8 mouse cellular contexts compared by ENCODE assay signal in genomic region chr12:17691891-17692321, GRCm38 (mm10). TPM values are rescaled to one million over a fixed set of nuclear protein-coding genes. Genes with fewer than 3 reads are reported as not detected.
DNase-seq lines count a peak whose midpoint lies in the region; ATAC-seq and TF ChIP-seq lines count a peak whose summit lies in the region.

No protein-coding gene starts in this region.

- TF ChIP-seq POLR2A in limb, embryonic 14.5 days (IDR thresholded peaks at IDR 0.05; ENCODE audit: borderline replicate concordance, extremely low read depth, insufficient read depth, insufficient read length): no peak

- H3K36me3 ChIP-seq in E14TG2a.4 (ENCODE audit: insufficient read depth, low read length): no peaks in the 10 kb centered on the region
- no peaks in the 10 kb centered on the region for H3K36me3 ChIP-seq in embryonic facial prominence, embryonic 11.5 days (replicated peaks; ENCODE audit: control insufficient read depth, insufficient read depth, low read depth, low read length)
- H3K36me3 ChIP-seq in limb, embryonic 14.5 days (ENCODE audit: control insufficient read depth, insufficient read depth, low read length): no peaks in the 10 kb centered on the region
- H3K36me3 ChIP-seq in midbrain, embryonic 15.5 days (replicated peaks): no peaks in the 10 kb centered on the region

- peak overlapping the region; percentile 73 for H3K4me2 ChIP-seq in embryonic facial prominence, embryonic 11.5 days (ENCODE audit: low read depth, low read length)
- H3K4me2 ChIP-seq in limb, embryonic 14.5 days (replicated peaks; ENCODE audit: low read depth, low read length, severe bottlenecking): peak overlapping the region; percentile 94
- peak overlapping the region; percentile 96 for H3K4me2 ChIP-seq in midbrain, embryonic 15.5 days

- peak overlapping the region; percentile 64 for H3K9ac ChIP-seq in embryonic facial prominence, embryonic 11.5 days (replicated peaks; ENCODE audit: low read length)
- H3K9ac ChIP-seq in limb, embryonic 14.5 days (ENCODE audit: low read depth, low read length, severe bottlenecking): peak overlapping the region; percentile 67
- peak overlapping the region; percentile 64 for H3K9ac ChIP-seq in midbrain, embryonic 15.5 days

- H3K4me3 ChIP-seq in E14TG2a.4 (replicated peaks; ENCODE audit: low read length): peak overlapping the region; percentile 94
- H3K4me3 ChIP-seq in embryonic facial prominence, embryonic 11.5 days (ENCODE audit: low read depth, low read length): peak overlapping the region; percentile 71
- peak overlapping the region; percentile 71 for H3K4me3 ChIP-seq in limb, embryonic 14.5 days (replicated peaks; ENCODE audit: low read length)
- peak overlapping the region; percentile 73 for H3K4me3 ChIP-seq in midbrain, embryonic 15.5 days

- H3K27ac ChIP-seq in embryonic facial prominence, embryonic 11.5 days (replicated peaks; ENCODE audit: low read depth, low read length): no peak overlapping the region
- no peak overlapping the region for H3K27ac ChIP-seq in limb, embryonic 14.5 days (replicated peaks; ENCODE audit: low read depth, low read length)
- H3K27ac ChIP-seq in midbrain, embryonic 15.5 days: no peak overlapping the region

- no peak for TF ChIP-seq CTCF in E14TG2a.4 (conservative IDR thresholded peaks at IDR 0.05; ENCODE audit: low read length)

- H3K9me3 ChIP-seq in E14TG2a.4 (ENCODE audit: low read length): no peaks in the 10 kb centered on the region
- no peaks in the 10 kb centered on the region for H3K9me3 ChIP-seq in embryonic facial prominence, embryonic 11.5 days (replicated peaks; ENCODE audit: control insufficient read depth, low read length)
- no peaks in the 10 kb centered on the region for H3K9me3 ChIP-seq in limb, embryonic 14.5 days (ENCODE audit: control insufficient read depth, low read length)
- no peaks in the 10 kb centered on the region for H3K9me3 ChIP-seq in midbrain, embryonic 15.5 days

- 1% methylated on average over 23 of the region's 23 CpGs for WGBS in embryonic facial prominence, embryonic 11.5 days
- WGBS in limb, embryonic 14.5 days: under 1% methylated on average over 23 of the region's 23 CpGs
- WGBS in midbrain, embryonic 15.5 days: 0% methylated on average over 23 of the region's 23 CpGs

- peaks cover 44% of the 10 kb centered on the region for H3K4me1 ChIP-seq in E14TG2a.4 (replicated peaks; ENCODE audit: low read depth, low read length)
- H3K4me1 ChIP-seq in embryonic facial prominence, embryonic 11.5 days (ENCODE audit: control insufficient read depth, insufficient read depth, low read length): no peaks in the 10 kb centered on the region
- peaks cover 18% of the 10 kb centered on the region for H3K4me1 ChIP-seq in limb, embryonic 14.5 days (ENCODE audit: control insufficient read depth, insufficient read depth, low read length)
- H3K4me1 ChIP-seq in midbrain, embryonic 15.5 days: peaks cover 21% of the 10 kb centered on the region

- H3K27me3 ChIP-seq in E14TG2a.4 (ENCODE audit: insufficient read depth, low read length): peaks cover 55% of the 10 kb centered on the region
- H3K27me3 ChIP-seq in embryonic facial prominence, embryonic 11.5 days (ENCODE audit: control insufficient read depth, insufficient read depth, low read length): no peaks in the 10 kb centered on the region
- H3K27me3 ChIP-seq in limb, embryonic 14.5 days (ENCODE audit: control insufficient read depth, insufficient read depth, low read length): 0 out of 2 replicates have a peak, but pooled peaks cover 4% of the 10 kb centered on the region
- H3K27me3 ChIP-seq in midbrain, embryonic 15.5 days (replicated peaks): no peaks in the 10 kb centered on the region

- DNase-seq in adrenal gland, adult 18-20 months (ENCODE audit: low spot score in 2 of 2): peak; percentile 31 to 48
- no peak for DNase-seq in adrenal gland, postnatal 4 days (ENCODE audit: low spot score in 2 of 2)
- no peak for DNase-seq in embryonic facial prominence, embryonic 11.5 days (ENCODE audit: low spot score)
- peak; percentile 33 for DNase-seq in heart, postnatal 4 days
- DNase-seq in limb, embryonic 14.5 days (ENCODE audit: low spot score): no peak
- peak; percentile 20 to 33 for DNase-seq in urinary bladder, postnatal 36 days (ENCODE audit: low spot score in 2 of 2)

- ATAC-seq in embryonic facial prominence, embryonic 11.5 days (replicated peaks; ENCODE audit: insufficient number of reproducible peaks, low FRiP score, low TSS enrichment, low read depth): no peak
- ATAC-seq in limb, embryonic 14.5 days (ENCODE audit: low FRiP score, low read depth): no peak
- ATAC-seq in midbrain, embryonic 15.5 days (replicated peaks): no peak; the same call in 1 of the 2 replicates

RNA-seq across cellular contexts. Expression of gene Hpcal1, which starts 1.2 kb away (rescaled TPM):
- 10 to 100 TPM; 23.2 to 25.2 TPM for total RNA-seq in adrenal gland, adult 18-20 months (2021)
- total RNA-seq in adrenal gland, postnatal 4 days (2021): 10 to 100 TPM; 30.1 to 34.5 TPM
- polyA plus RNA-seq in embryonic facial prominence, embryonic 11.5 days (2014; fragmentation: Nextera tagmentation; extraction: Ambion mirVana): 35.1 and 43.4 TPM in 2 replicates
- 10 to 100 TPM; 17.9 to 19.8 TPM for total RNA-seq in heart, postnatal 4 days (2021)
- polyA plus RNA-seq in limb, embryonic 14.5 days (2012; rRNA removed): 55.7 and 65.2 TPM in 2 replicates
- 41.9 and 44.1 TPM in 2 replicates for polyA plus RNA-seq in limb, embryonic 14.5 days (2014; fragmentation: Nextera tagmentation; extraction: Ambion mirVana)
- polyA plus RNA-seq in midbrain, embryonic 15.5 days (2015; fragmentation: Nextera tagmentation; extraction: Ambion mirVana): 92.6 and 97.2 TPM in 2 replicates

Comparison
In these comparisons a context has a peak if more than half of its experiments do, and no peak if none do; other contexts are left out.
1. DNase-seq: peak in adrenal gland, adult 18-20 months (2 of 2), heart, postnatal 4 days (single experiment) and urinary bladder, postnatal 36 days (2 of 2); none in adrenal gland, postnatal 4 days (0 of 2), embryonic facial prominence, embryonic 11.5 days (single experiment) and limb, embryonic 14.5 days (single experiment).
2. Peak in every context shown above with its lines, with median percentiles within 50 percentile points of each other: H3K4me3 ChIP-seq, H3K4me2 ChIP-seq and H3K9ac ChIP-seq.